Mouse (Mus musculus): ENCODE data around the gene Pde4b. TPM values are rescaled to one million over a fixed set of nuclear protein-coding genes. Genes with fewer than 3 reads are reported as not detected.

Pde4b gene
- polyA plus RNA-seq, 1 experiment from 2014 or later = 19.1 TPM

DNA sequence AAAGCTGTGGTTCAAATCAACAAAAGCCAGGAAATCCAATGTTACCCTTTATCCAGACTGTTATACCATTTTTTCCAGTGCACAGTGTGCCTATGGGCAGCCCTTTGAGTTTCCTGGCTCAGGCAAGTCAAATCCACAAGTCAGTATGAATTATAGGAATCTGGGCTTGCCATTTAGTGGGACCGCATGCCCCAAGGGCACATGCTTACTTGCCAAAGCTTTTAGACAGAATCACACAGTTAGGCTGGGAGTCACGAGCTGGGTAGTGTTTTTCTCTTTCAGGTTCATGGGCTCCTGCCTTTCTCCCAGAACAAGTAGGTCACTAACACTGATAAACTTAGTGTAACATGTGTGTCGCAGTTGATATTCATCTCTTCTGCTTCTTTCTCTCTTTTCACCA lies 409.9 kb downstream of the Pde4b start:
- Histone ChIP-seq H3K27ac (replicated peaks) (no peak overlapping the region), H3K9ac (no peak overlapping the region), H3K9me3 (no peaks in the 10 kb centered on the region), H3K27me3 (replicated peaks) (no peaks in the 10 kb centered on the region), H3K4me1 (peaks cover 21% of the 10 kb centered on the region), H3K4me3 (no peak overlapping the region), H3K36me3 (peaks cover 14% of the 10 kb centered on the region; the same call in 1 of the 2 replicates), H3K4me2 (no peak overlapping the region)
- no peak for ATAC-seq (ENCODE audit: extremely low read depth, insufficient number of reproducible peaks, low FRiP score, low TSS enrichment)
- WGBS = 84% methylated on average over 3 of the region's 3 CpGs

- WGBS = 62% methylated on average over 4 of the region's 4 CpGs
- H3K36me3 ChIP-seq = peaks cover 14% of the 10 kb centered on the region; the same call in 1 of the 2 replicates
Measured at GRCm38 (mm10) chr4:102498169-102498919, 411.0 kb downstream of the Pde4b start.

GRCm38 (mm10) chr4:102498920-102499316 lies 411.6 kb downstream of the Pde4b start:
- H3K36me3 ChIP-seq = peaks cover 14% of the 10 kb centered on the region; the same call in 1 of the 2 replicates
- no peak for ATAC-seq (ENCODE audit: extremely low read depth, insufficient number of reproducible peaks, low FRiP score, low TSS enrichment)
- H3K4me1 ChIP-seq = peaks cover 21% of the 10 kb centered on the region
- H3K9me3 ChIP-seq = no peaks in the 10 kb centered on the region
- H3K27ac ChIP-seq (replicated peaks) = no peak overlapping the region
- H3K4me3 ChIP-seq = no peak overlapping the region
- H3K27me3 ChIP-seq (replicated peaks) = no peaks in the 10 kb centered on the region
- H3K4me2 ChIP-seq = no peak overlapping the region
- H3K9ac ChIP-seq = no peak overlapping the region
- 64% methylated on average over 1 of the region's 1 CpGs for WGBS

More at GRCm38 (mm10) chr4:102498169-102498919, 411.0 kb downstream of the Pde4b start:
- Histone ChIP-seq H3K4me3 (no peak overlapping the region), H3K4me1 (peaks cover 21% of the 10 kb centered on the region), H3K9me3 (no peaks in the 10 kb centered on the region), H3K4me2 (no peak overlapping the region), H3K27me3 (replicated peaks) (no peaks in the 10 kb centered on the region), H3K27ac (replicated peaks) (no peak overlapping the region), H3K9ac (no peak overlapping the region)
- no peak for ATAC-seq (ENCODE audit: extremely low read depth, insufficient number of reproducible peaks, low FRiP score, low TSS enrichment)

- H3K27ac ChIP-seq (replicated peaks) = no peak overlapping the region
- H3K27me3 ChIP-seq (replicated peaks) = no peaks in the 10 kb centered on the region
- WGBS = 46% methylated on average over 6 of the region's 6 CpGs
- H3K4me2 ChIP-seq = no peak overlapping the region
- peaks cover 35% of the 10 kb centered on the region for H3K4me1 ChIP-seq
- no peaks in the 10 kb centered on the region for H3K9me3 ChIP-seq
- H3K36me3 ChIP-seq = 0 out of 2 replicates have a peak, but pooled peaks cover 14% of the 10 kb centered on the region
- no peak overlapping the region for H3K9ac ChIP-seq
- no peak for ATAC-seq (ENCODE audit: extremely low read depth, insufficient number of reproducible peaks, low FRiP score, low TSS enrichment)
- H3K4me3 ChIP-seq = no peak overlapping the region
Measured at GRCm38 (mm10) chr4:102505714-102506113, 418.4 kb downstream of the Pde4b start.

DNA sequence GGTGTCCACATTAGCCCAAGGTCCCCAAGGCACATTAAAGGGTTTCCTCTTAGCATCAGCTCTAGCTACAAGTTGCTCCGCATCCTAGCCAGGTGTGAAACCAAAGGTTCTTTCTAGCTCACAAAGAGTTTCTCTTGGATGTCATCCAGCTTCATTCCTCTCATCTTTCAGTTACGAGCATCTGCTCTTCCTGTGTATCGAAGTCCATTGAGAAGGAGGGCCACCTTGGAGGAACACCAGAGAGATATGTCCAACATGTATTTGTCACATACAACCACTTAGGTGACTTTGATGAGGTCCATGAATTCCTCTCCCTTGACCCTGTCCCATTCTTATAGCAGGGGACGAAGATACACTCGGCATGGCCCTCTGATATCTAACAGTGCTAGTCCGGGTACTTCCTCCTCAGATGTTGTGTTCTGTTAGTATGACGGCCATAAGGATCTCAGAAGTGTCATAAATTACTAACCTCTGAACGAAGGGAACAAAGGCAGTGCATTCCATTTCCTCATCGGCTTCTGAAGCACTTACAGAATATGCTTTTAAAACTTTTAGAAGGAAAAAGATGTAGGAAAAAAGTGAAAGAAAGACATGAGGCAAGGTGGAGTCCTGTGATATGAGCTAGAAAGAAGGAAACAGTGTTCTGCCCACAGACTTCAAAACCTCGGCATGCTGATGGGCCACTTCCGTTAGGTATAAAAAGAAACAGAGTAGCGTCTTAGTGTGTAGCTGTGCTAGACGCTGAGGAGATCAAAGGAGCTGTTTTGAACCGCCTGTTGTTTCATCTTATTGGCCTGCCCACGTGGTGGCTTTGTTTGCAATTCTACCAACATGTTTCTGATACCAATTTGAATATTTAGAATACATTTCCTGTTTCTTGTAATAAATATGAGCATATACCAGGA lies 419.3 kb downstream of the Pde4b start:
- Histone ChIP-seq H3K9me3 (no peaks in the 10 kb centered on the region), H3K36me3 (0 out of 2 replicates have a peak, but pooled peaks cover 14% of the 10 kb centered on the region), H3K4me3 (no peak overlapping the region), H3K9ac (no peak overlapping the region), H3K27ac (replicated peaks) (peak overlapping the region; percentile 13; the same call in 1 of the 2 replicates), H3K4me2 (no peak overlapping the region), H3K4me1 (peaks cover 40% of the 10 kb centered on the region), H3K27me3 (replicated peaks) (no peaks in the 10 kb centered on the region)
- WGBS = 62% methylated on average over 15 of the region's 15 CpGs
- no peak for ATAC-seq (ENCODE audit: extremely low read depth, insufficient number of reproducible peaks, low FRiP score, low TSS enrichment)

DNA sequence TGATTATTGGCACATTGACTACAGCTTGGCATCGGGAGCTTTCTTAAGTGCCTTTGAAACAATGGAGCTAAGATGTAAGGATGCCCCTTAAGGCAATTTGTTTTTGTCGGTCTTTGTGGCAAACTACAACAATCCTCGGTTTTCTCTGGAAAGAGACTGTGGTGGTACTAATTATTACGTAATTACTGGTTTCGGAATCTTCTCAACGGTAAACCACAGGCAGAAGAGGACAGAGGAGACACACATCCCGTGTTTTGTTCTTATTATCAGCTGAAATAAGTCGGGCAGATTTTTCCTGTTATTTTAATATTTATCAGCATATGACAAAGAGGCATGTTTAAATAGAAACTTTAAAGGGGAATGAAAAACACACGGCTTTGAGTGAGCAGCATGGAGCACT lies 420.0 kb downstream of the Pde4b start:
- no peaks in the 10 kb centered on the region for H3K27me3 ChIP-seq (replicated peaks)
- no peak for ATAC-seq (ENCODE audit: extremely low read depth, insufficient number of reproducible peaks, low FRiP score, low TSS enrichment)
- no peak overlapping the region for H3K27ac ChIP-seq (replicated peaks)
- no peaks in the 10 kb centered on the region for H3K9me3 ChIP-seq
- H3K36me3 ChIP-seq = 0 out of 2 replicates have a peak, but pooled peaks cover 14% of the 10 kb centered on the region
- H3K4me2 ChIP-seq = no peak overlapping the region
- H3K4me3 ChIP-seq = no peak overlapping the region
- H3K9ac ChIP-seq = no peak overlapping the region
- WGBS = 62% methylated on average over 9 of the region's 9 CpGs
- peaks cover 47% of the 10 kb centered on the region for H3K4me1 ChIP-seq

DNA sequence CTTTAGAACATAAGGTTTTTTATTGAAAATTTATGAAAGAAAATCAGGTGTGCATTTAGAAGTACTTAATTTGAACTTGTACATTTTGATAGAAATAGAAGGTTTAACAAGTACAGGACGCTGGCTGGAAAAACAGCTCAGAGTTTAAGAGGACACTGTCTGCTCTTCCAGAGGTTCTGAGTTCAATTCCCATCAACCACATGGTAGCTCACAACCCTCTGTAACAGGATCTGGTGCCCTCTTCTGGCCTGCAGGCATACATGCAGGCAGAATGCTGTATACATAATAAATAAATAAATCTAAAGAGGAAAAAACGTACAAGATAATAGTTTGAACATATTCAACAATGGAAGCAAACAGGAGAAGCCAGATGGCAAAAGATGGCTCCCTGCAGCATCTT lies 420.4 kb downstream of the Pde4b start:
- H3K27ac ChIP-seq (replicated peaks) = no peak overlapping the region
- no peak overlapping the region for H3K4me2 ChIP-seq
- no peak overlapping the region for H3K4me3 ChIP-seq
- WGBS = 73% methylated on average over 2 of the region's 2 CpGs
- H3K9me3 ChIP-seq = no peaks in the 10 kb centered on the region
- H3K4me1 ChIP-seq = peaks cover 49% of the 10 kb centered on the region
- no peak for ATAC-seq (ENCODE audit: extremely low read depth, insufficient number of reproducible peaks, low FRiP score, low TSS enrichment)
- 0 out of 2 replicates have a peak, but pooled peaks cover 14% of the 10 kb centered on the region for H3K36me3 ChIP-seq
- no peak overlapping the region for H3K9ac ChIP-seq
- H3K27me3 ChIP-seq (replicated peaks) = no peaks in the 10 kb centered on the region

- Histone ChIP-seq H3K36me3 (0 out of 2 replicates have a peak, but pooled peaks cover 12% of the 10 kb centered on the region), H3K4me3 (no peak overlapping the region), H3K27me3 (replicated peaks) (no peaks in the 10 kb centered on the region), H3K9me3 (no peaks in the 10 kb centered on the region), H3K4me2 (no peak overlapping the region), H3K27ac (replicated peaks) (0 out of 2 replicates have a peak overlapping the region, but pooled peaks have one; percentile 17), H3K9ac (no peak overlapping the region), H3K4me1 (peaks cover 58% of the 10 kb centered on the region)
- no peak for ATAC-seq (ENCODE audit: extremely low read depth, insufficient number of reproducible peaks, low FRiP score, low TSS enrichment)
- 62% methylated on average over 6 of the region's 6 CpGs for WGBS
Measured at GRCm38 (mm10) chr4:102510061-102510460, 422.7 kb downstream of the Pde4b start.

DNA sequence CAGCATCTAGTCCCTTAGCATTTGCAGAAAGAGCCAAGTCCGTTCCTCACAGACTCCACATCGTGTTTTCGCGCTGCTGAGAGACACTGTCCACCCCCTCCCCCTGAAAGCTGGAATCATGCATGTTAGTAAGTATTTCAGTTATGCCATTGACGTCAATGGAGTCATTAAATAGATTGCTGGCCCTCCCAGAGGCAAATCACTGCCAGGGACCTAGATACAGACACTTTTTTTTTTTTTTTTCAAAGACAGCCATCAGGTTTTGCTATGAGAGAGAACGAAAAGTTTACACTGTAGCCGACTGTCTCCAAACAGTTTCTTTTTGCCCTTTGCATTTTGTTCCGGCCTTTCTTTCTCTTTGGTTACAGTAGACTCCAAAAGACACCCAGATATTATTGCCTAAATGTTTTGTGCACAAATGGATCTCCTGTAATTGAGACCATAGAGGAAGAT lies 423.6 kb downstream of the Pde4b start:
- H3K36me3 ChIP-seq = 0 out of 2 replicates have a peak, but pooled peaks cover 12% of the 10 kb centered on the region
- H3K4me1 ChIP-seq = peaks cover 56% of the 10 kb centered on the region
- H3K27ac ChIP-seq (replicated peaks) = peak overlapping the region; percentile 93
- H3K9me3 ChIP-seq = no peaks in the 10 kb centered on the region
- WGBS = 13% methylated on average over 8 of the region's 8 CpGs
- peak overlapping the region; percentile 65 for H3K4me2 ChIP-seq
- peak; percentile 65; the same call in 1 of the 2 replicates for ATAC-seq (ENCODE audit: extremely low read depth, insufficient number of reproducible peaks, low FRiP score, low TSS enrichment)
- no peaks in the 10 kb centered on the region for H3K27me3 ChIP-seq (replicated peaks)
- H3K9ac ChIP-seq = peak overlapping the region; percentile 76
- H3K4me3 ChIP-seq = peak overlapping the region; percentile 33

- no peaks in the 10 kb centered on the region for H3K27me3 ChIP-seq (replicated peaks)
- no peaks in the 10 kb centered on the region for H3K9me3 ChIP-seq
- peak overlapping the region; percentile 33 for H3K4me3 ChIP-seq
- H3K36me3 ChIP-seq = 0 out of 2 replicates have a peak, but pooled peaks cover 12% of the 10 kb centered on the region
- H3K27ac ChIP-seq (replicated peaks) = peak overlapping the region; percentile 93
- ATAC-seq (ENCODE audit: extremely low read depth, insufficient number of reproducible peaks, low FRiP score, low TSS enrichment) = no peak
- 16% methylated on average over 11 of the region's 11 CpGs for WGBS
- peaks cover 54% of the 10 kb centered on the region for H3K4me1 ChIP-seq
- H3K9ac ChIP-seq = peak overlapping the region; percentile 76
- peak overlapping the region; percentile 65 for H3K4me2 ChIP-seq
Measured at GRCm38 (mm10) chr4:102511511-102511910, 424.2 kb downstream of the Pde4b start.

DNA sequence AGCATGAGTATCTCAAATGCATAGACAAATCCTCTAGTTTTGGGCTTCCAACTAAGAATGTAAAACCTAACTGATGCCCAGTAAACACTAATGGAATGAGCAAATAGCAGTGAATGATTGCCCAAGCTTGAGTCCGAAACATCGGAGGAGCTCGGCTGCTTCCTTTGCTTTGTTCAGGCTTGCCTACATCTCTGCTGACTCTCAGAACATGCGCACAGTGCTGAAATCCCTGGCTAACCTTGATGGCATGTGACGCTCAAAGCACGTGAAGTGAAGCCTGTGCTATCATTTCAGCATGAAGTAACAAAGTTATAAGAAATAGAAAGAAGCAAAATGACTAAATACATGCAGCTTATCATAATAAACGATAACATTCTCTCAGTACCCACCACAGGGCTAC lies 425.6 kb downstream of the Pde4b start:
- Histone ChIP-seq H3K4me2 (no peak overlapping the region), H3K36me3 (no peaks in the 10 kb centered on the region), H3K9me3 (no peaks in the 10 kb centered on the region), H3K9ac (no peak overlapping the region), H3K27ac (replicated peaks) (no peak overlapping the region), H3K4me1 (peaks cover 64% of the 10 kb centered on the region), H3K27me3 (replicated peaks) (no peaks in the 10 kb centered on the region), H3K4me3 (no peak overlapping the region)
- 76% methylated on average over 7 of the region's 7 CpGs for WGBS
- no peak for ATAC-seq (ENCODE audit: extremely low read depth, insufficient number of reproducible peaks, low FRiP score, low TSS enrichment)
